In the genomic region with DNA sequence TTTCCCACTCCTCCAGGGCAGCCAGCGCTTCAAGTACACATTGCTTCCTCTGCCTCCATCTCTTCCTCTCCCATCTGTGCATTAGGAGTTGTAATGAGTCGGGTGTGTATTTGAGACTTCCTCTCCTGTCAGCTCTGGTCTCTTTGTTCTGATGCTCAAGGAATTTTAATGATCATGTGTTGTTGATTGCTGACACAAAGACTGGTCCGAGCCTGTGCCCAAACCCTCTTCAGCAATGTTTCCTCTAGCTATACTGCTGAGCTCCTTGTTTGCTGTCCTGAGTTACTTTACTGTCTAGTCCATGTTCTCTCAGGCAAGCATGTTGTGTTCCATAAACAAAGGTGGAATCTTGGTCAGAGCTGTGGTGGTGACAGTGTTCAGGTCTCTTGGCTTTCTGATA, we compare ENCODE assay signal across 14 mouse cellular contexts.
DNase-seq lines count a peak whose midpoint lies in the region; ATAC-seq and TF ChIP-seq lines count a peak whose summit lies in the region.
"Had no signal": no experiment of that assay in that cellular context is flagged by ENCODE, and none has a peak within 500 bp of the region (broad histone marks: within the 10 kb centered on the region; RNA-seq: fewer than 3 reads in every experiment).

No protein-coding gene starts in this region.

- H3K4me2 ChIP-seq in forebrain, postnatal 0 days (ENCODE audit: low read depth): no peak overlapping the region
- no peak overlapping the region for H3K4me2 ChIP-seq in forebrain, embryonic 11.5 days (ENCODE audit: low read depth, low read length, severe bottlenecking)
- no peak overlapping the region for H3K4me2 ChIP-seq in hindbrain, postnatal 0 days (ENCODE audit: low read depth, low read length)
- H3K4me2 ChIP-seq: neural tube, embryonic 12.5 days had no signal

- DNase-seq in forebrain, embryonic 10.5 days (ENCODE audit: extremely low spot score, low spot score): no peak
- no peak for DNase-seq in forebrain, postnatal 0 days
- DNase-seq in ES-E14 (ENCODE audit: low read depth, low spot score): peak; percentile 11
- DNase-seq in forebrain, embryonic 11.5 days (ENCODE audit: low spot score): no peak
- no peak for DNase-seq in hindbrain, postnatal 0 days (ENCODE audit: low spot score)
- DNase-seq in spleen, adult 18-20 months: no peak
- DNase-seq in layer of hippocampus, adult 8-10 months (ENCODE audit: low spot score in 2 of 2): no peak
- no peak for DNase-seq in left cerebral cortex, adult 9 months (ENCODE audit: low spot score in 2 of 2)
- DNase-seq: layer of hippocampus, adult 9-11 months; lung, postnatal 36 days had no signal

- peaks cover 44% of the 10 kb centered on the region for H3K4me1 ChIP-seq in forebrain, embryonic 10.5 days
- no peaks in the 10 kb centered on the region for H3K4me1 ChIP-seq in forebrain, postnatal 0 days (ENCODE audit: insufficient read depth)
- H3K4me1 ChIP-seq in ES-E14 (ENCODE audit: control insufficient read depth in 2 of 2, insufficient read depth in 2 of 2, low read length in 2 of 2, poor library complexity in 1 of 2): peaks cover 0 to 4% of the 10 kb centered on the region in 2 experiments; a peak in 1 of 4 replicates
- H3K4me1 ChIP-seq in forebrain, embryonic 11.5 days (replicated peaks; ENCODE audit: control insufficient read depth, insufficient read depth, low read length): peaks cover 14% of the 10 kb centered on the region
- H3K4me1 ChIP-seq in hindbrain, postnatal 0 days (ENCODE audit: insufficient read depth, low read length): peaks cover 11% of the 10 kb centered on the region

- no peak overlapping the region for H3K4me3 ChIP-seq in forebrain, embryonic 10.5 days
- no peak overlapping the region for H3K4me3 ChIP-seq in forebrain, postnatal 0 days (ENCODE audit: low read depth, low read length)
- H3K4me3 ChIP-seq in ES-E14 (ENCODE audit: insufficient read depth in 1 of 2, low read depth in 1 of 2, low read length in 2 of 2, poor library complexity in 1 of 2, severe bottlenecking in 1 of 2): no peak overlapping the region
- H3K4me3 ChIP-seq in forebrain, embryonic 11.5 days (ENCODE audit: low read depth, low read length): no peak overlapping the region
- no peak overlapping the region for H3K4me3 ChIP-seq in hindbrain, postnatal 0 days (ENCODE audit: low read length)
- H3K4me3 ChIP-seq: neural tube, embryonic 12.5 days had no signal

- no peaks in the 10 kb centered on the region for H3K9me3 ChIP-seq in forebrain, embryonic 10.5 days
- H3K9me3 ChIP-seq in forebrain, postnatal 0 days (ENCODE audit: low read length): no peaks in the 10 kb centered on the region
- no peaks in the 10 kb centered on the region for H3K9me3 ChIP-seq in ES-E14 (ENCODE audit: control insufficient read depth, insufficient read depth, low read depth, low read length)
- no peaks in the 10 kb centered on the region for H3K9me3 ChIP-seq in forebrain, embryonic 11.5 days (ENCODE audit: control insufficient read depth, low read length)
- H3K9me3 ChIP-seq in hindbrain, postnatal 0 days (ENCODE audit: low read length): no peaks in the 10 kb centered on the region
- H3K9me3 ChIP-seq: G1E; neural tube, embryonic 12.5 days had no signal

- no peak overlapping the region for H3K9ac ChIP-seq in forebrain, postnatal 0 days
- no peak overlapping the region for H3K9ac ChIP-seq in ES-E14 (ENCODE audit: insufficient read depth, low read depth, low read length, poor library complexity, severe bottlenecking)
- no peak overlapping the region for H3K9ac ChIP-seq in forebrain, embryonic 11.5 days (ENCODE audit: low read length)
- no peak overlapping the region for H3K9ac ChIP-seq in hindbrain, postnatal 0 days (replicated peaks; ENCODE audit: low read length)
- H3K9ac ChIP-seq: neural tube, embryonic 12.5 days had no signal

- no peak for TF ChIP-seq CTCF in forebrain, postnatal 0 days (IDR thresholded peaks at IDR 0.05; ENCODE audit: low read depth)
- TF ChIP-seq CTCF in hindbrain, postnatal 0 days (IDR thresholded peaks at IDR 0.05; ENCODE audit: low read depth): no peak

- H3K27ac ChIP-seq in forebrain, embryonic 10.5 days: peak overlapping the region; percentile 22
- H3K27ac ChIP-seq in forebrain, postnatal 0 days (ENCODE audit: low read depth, low read length): no peak overlapping the region
- H3K27ac ChIP-seq in ES-E14 (ENCODE audit: insufficient read depth, low read depth, low read length, poor library complexity, severe bottlenecking): no peak overlapping the region
- peak overlapping the region; percentile 51; the same call in 1 of the 2 replicates for H3K27ac ChIP-seq in forebrain, embryonic 11.5 days (ENCODE audit: low read depth, low read length)
- 0 out of 2 replicates have a peak overlapping the region, but pooled peaks have one; percentile 4 for H3K27ac ChIP-seq in hindbrain, postnatal 0 days
- H3K27ac ChIP-seq: neural tube, embryonic 12.5 days; stomach, postnatal 0 days had no signal

- 38% methylated on average over 3 of the region's 3 CpGs for WGBS in forebrain, embryonic 10.5 days
- WGBS in forebrain, postnatal 0 days: 13% methylated on average over 3 of the region's 3 CpGs
- WGBS in forebrain, embryonic 11.5 days: 33% methylated on average over 3 of the region's 3 CpGs
- 25% methylated on average over 3 of the region's 3 CpGs for WGBS in hindbrain, postnatal 0 days

- H3K27me3 ChIP-seq in forebrain, embryonic 10.5 days (ENCODE audit: poor library complexity, severe bottlenecking): no peaks in the 10 kb centered on the region
- no peaks in the 10 kb centered on the region for H3K27me3 ChIP-seq in forebrain, postnatal 0 days (ENCODE audit: insufficient read depth, low read length)
- H3K27me3 ChIP-seq in forebrain, embryonic 11.5 days (ENCODE audit: control insufficient read depth, insufficient read depth, low read length): no peaks in the 10 kb centered on the region
- no peaks in the 10 kb centered on the region for H3K27me3 ChIP-seq in hindbrain, postnatal 0 days (ENCODE audit: insufficient read depth, low read length)
- H3K27me3 ChIP-seq: neural tube, embryonic 12.5 days had no signal

- peaks cover 8% of the 10 kb centered on the region; the same call in 1 of the 2 replicates for H3K36me3 ChIP-seq in forebrain, embryonic 10.5 days (replicated peaks)
- H3K36me3 ChIP-seq in forebrain, postnatal 0 days (ENCODE audit: insufficient read depth): no peaks in the 10 kb centered on the region
- H3K36me3 ChIP-seq in ES-E14 (ENCODE audit: control insufficient read depth, insufficient read depth, low read length, poor library complexity, severe bottlenecking): peaks cover 4% of the 10 kb centered on the region; the same call in 1 of the 2 replicates
- no peaks in the 10 kb centered on the region for H3K36me3 ChIP-seq in forebrain, embryonic 11.5 days (ENCODE audit: control insufficient read depth, insufficient read depth, low read length)
- no peaks in the 10 kb centered on the region for H3K36me3 ChIP-seq in hindbrain, postnatal 0 days (ENCODE audit: insufficient read depth, low read length)
- H3K36me3 ChIP-seq: neural tube, embryonic 12.5 days had no signal

- in situ Hi-C loops in ES-E14 (cut with MboI; ENCODE audit: low sequenced_read_pairs in 2 of 2, unreplicated experiment in 2 of 2): no loop called here

- no peak; the same call in 1 of the 2 replicates for ATAC-seq in forebrain, postnatal 0 days
- peak; percentile 55 for ATAC-seq in forebrain, embryonic 11.5 days (replicated peaks; ENCODE audit: low FRiP score)
- 0 out of 2 replicates have a peak, but pooled peaks have one; percentile 15 for ATAC-seq in hindbrain, postnatal 0 days
- ATAC-seq: intestine, postnatal 0 days had no signal

TF ChIP-seq in ES-E14, 5 proteins besides CTCF, POLR2A, EP300 and RAD21:
- TF ChIP-seq CHD2 (IDR thresholded peaks at IDR 0.05; ENCODE audit: low read depth, low read length) (no peak), ZC3H11A (IDR thresholded peaks at IDR 0.05; ENCODE audit: borderline replicate concordance, low read depth, low read length) (no peak), MAFK (IDR thresholded peaks at IDR 0.05; ENCODE audit: insufficient read depth, low read depth, low read length) (no peak), HCFC1 (IDR thresholded peaks at IDR 0.05; ENCODE audit: borderline replicate concordance, insufficient read depth, low read length) (no peak), ZNF384 (IDR thresholded peaks at IDR 0.05; ENCODE audit: low read depth, low read length) (no peak)

Comparison
In these comparisons a context has a peak if more than half of its experiments do, and no peak if none do; other contexts are left out.
1. H3K27ac ChIP-seq: peak in forebrain, embryonic 10.5 days (single experiment), forebrain, embryonic 11.5 days (single experiment) and hindbrain, postnatal 0 days (single experiment); none in forebrain, postnatal 0 days (single experiment) and ES-E14 (single experiment).